1 mouse cellular context compared by ENCODE assay signal in genomic region chr5:31613852-31614286, GRCm38 (mm10).
TF ChIP-seq lines count a peak whose summit lies in the region.

No protein-coding gene starts in this region.

TF ChIP-seq in CH12.LX, 34 proteins besides CTCF, POLR2A, EP300 and RAD21 (continued from another document):
- TF ChIP-seq TCF12 (IDR thresholded peaks at IDR 0.05; ENCODE audit: low read depth, low read length), result peak; percentile 79
- TF ChIP-seq MAFK (IDR thresholded peaks at IDR 0.05; ENCODE audit: insufficient replicate concordance, low read length), result no peak
- 0 out of 2 replicates have a peak, but pooled peaks have one; percentile 43 for TF ChIP-seq MEF2A (IDR thresholded peaks at IDR 0.05; ENCODE audit: borderline replicate concordance, low read depth, low read length)
- peak; percentile 67 for TF ChIP-seq NRF1 (IDR thresholded peaks at IDR 0.05; ENCODE audit: low read depth, low read length)
- no peak for TF ChIP-seq CHD1 (IDR thresholded peaks at IDR 0.05; ENCODE audit: low read depth, low read length)
- TF ChIP-seq RCOR1 (conservative IDR thresholded peaks at IDR 0.05; ENCODE audit: low read depth, low read length), result no peak
- TF ChIP-seq IRF4 (IDR thresholded peaks at IDR 0.05; ENCODE audit: low read depth, low read length), result peak; percentile 21; the same call in 1 of the 2 replicates
- TF ChIP-seq MAX (IDR thresholded peaks at IDR 0.05; ENCODE audit: low read length), result peak; percentile 49; the same call in 1 of the 2 replicates
- no peak for TF ChIP-seq ETS1 (conservative IDR thresholded peaks at IDR 0.05; ENCODE audit: low read depth, low read length)
- TF ChIP-seq BHLHE40 (IDR thresholded peaks at IDR 0.05; ENCODE audit: low read depth, low read length), result no peak
- peak; percentile 82 for TF ChIP-seq CHD2 (IDR thresholded peaks at IDR 0.05; ENCODE audit: low read length)
- TF ChIP-seq SIN3A (IDR thresholded peaks at IDR 0.05; ENCODE audit: low read length), result peak; percentile 51; the same call in 1 of the 2 replicates
- no peak for TF ChIP-seq USF2 (conservative IDR thresholded peaks at IDR 0.05; ENCODE audit: low read depth, low read length)
- TF ChIP-seq KAT2A (IDR thresholded peaks at IDR 0.05; ENCODE audit: insufficient replicate concordance, low read length), result peak; percentile 73; the same call in 1 of the 2 replicates
- TF ChIP-seq TBP (conservative IDR thresholded peaks at IDR 0.05; ENCODE audit: low read depth, low read length), result no peak; the same call in 1 of the 2 replicates
- TF ChIP-seq ELF1 (IDR thresholded peaks at IDR 0.05; ENCODE audit: low read depth, low read length), result peak; percentile 93
- no peak for TF ChIP-seq UBTF (IDR thresholded peaks at IDR 0.05; ENCODE audit: low read depth, low read length)
- TF ChIP-seq SMC3 (IDR thresholded peaks at IDR 0.05; ENCODE audit: low read depth, low read length), result no peak
